Comparison of ENCODE assay signal across 8 mouse cellular contexts in genomic region chr11:115899486-115900266, GRCm38 (mm10). TPM values are rescaled to one million over a fixed set of nuclear protein-coding genes. Genes with fewer than 3 reads are reported as not detected.
DNase-seq lines count a peak whose midpoint lies in the region; TF ChIP-seq lines count a peak whose summit lies in the region.

Smim5 (plus strand) TSS chr11:115899966.

- 13% methylated on average over 16 of the region's 16 CpGs for WGBS in bone marrow, adult 2 months
- 29% methylated on average over 16 of the region's 16 CpGs for WGBS in heart, adult 2 months

- no peaks in the 10 kb centered on the region for H3K27me3 ChIP-seq in CH12.LX (replicated peaks)
- H3K27me3 ChIP-seq in heart, adult 2 months (ENCODE audit: control insufficient read depth, insufficient read depth, low read length) = no peaks in the 10 kb centered on the region

- no peaks in the 10 kb centered on the region for H3K9me3 ChIP-seq in CH12.LX (replicated peaks; ENCODE audit: low read length)

- intact Hi-C loops in heart, adult 2 months (cut with DNase I) = loop anchor here (2.0 kb wide), 1 partner anchor 21 kb away; no protein-coding TSS in a partner anchor
- intact Hi-C loops in left cerebral cortex, postnatal 14 days (cut with DNase I) = no loop called here

- in situ Hi-C loops in CH12.LX (cut with MboI; ENCODE audit: low pct_ligation_motif_present, low pct_unique_long_range_greater_than_20kb, low sequenced_read_pairs) = no loop called here

- no peak within 1 kb of the TSS for H3K27ac ChIP-seq in CH12.LX (ENCODE audit: insufficient read depth, low read depth)
- peak within 1 kb of the TSS; percentile 96 for H3K27ac ChIP-seq in bone marrow, adult 2 months (ENCODE audit: control insufficient read depth, insufficient read depth, low read depth, low read length, poor library complexity)
- peak within 1 kb of the TSS; percentile 88 for H3K27ac ChIP-seq in heart, adult 2 months

- no peak for TF ChIP-seq POLR2A in CH12.LX (IDR thresholded peaks at IDR 0.05; ENCODE audit: low read depth, low read length)
- TF ChIP-seq POLR2A in bone marrow, adult 2 months (IDR thresholded peaks at IDR 0.05; ENCODE audit: borderline replicate concordance, control insufficient read depth, low read depth, low read length) = peak; percentile 61; the same call in 1 of the 2 replicates
- TF ChIP-seq POLR2A in heart, adult 2 months (IDR thresholded peaks at IDR 0.05; ENCODE audit: insufficient read depth, low read depth, low read length) = peak; percentile 92

- no peak within 1 kb of the TSS for H3K9ac ChIP-seq in CH12.LX (ENCODE audit: insufficient read depth, low read depth)
- H3K9ac ChIP-seq in heart, adult 2 months (ENCODE audit: low read depth, low read length) = peak within 1 kb of the TSS; percentile 65

- H3K4me1 ChIP-seq in CH12.LX (ENCODE audit: control insufficient read depth in 1 of 2, insufficient read depth in 2 of 2) = peaks cover 22 to 73% of the 10 kb centered on the region in 2 experiments
- peaks cover 20% of the 10 kb centered on the region for H3K4me1 ChIP-seq in bone marrow, adult 2 months (ENCODE audit: control insufficient read depth, insufficient read depth, low read length)
- peaks cover 15% of the 10 kb centered on the region for H3K4me1 ChIP-seq in heart, adult 2 months (ENCODE audit: control insufficient read depth, insufficient read depth, low read length)

- dilution Hi-C loops in CH12.LX (cut with MboI; ENCODE audit: extremely low pct_ligation_motif_present, extremely low pct_unique_long_range_greater_than_20kb, low sequenced_read_pairs) = no loop called here

- no peak for TF ChIP-seq RAD21 in CH12.LX (IDR thresholded peaks at IDR 0.05; ENCODE audit: low read depth, low read length)

- no peak within 1 kb of the TSS for H3K4me2 ChIP-seq in CH12.LX (ENCODE audit: insufficient read depth, low read depth, poor library complexity, severe bottlenecking)

- DNase-seq in CH12.LX (ENCODE audit: extremely low read depth) = peak; percentile 72
- peak; percentile 62 to 80 for DNase-seq in heart, adult 2 months
- peak; percentile 83 to 91 for DNase-seq in kidney, adult 8-10 months
- peak; percentile 80 for DNase-seq in lung, postnatal 10 days
- peak; percentile 69 to 82 for DNase-seq in spleen, postnatal 4 days (ENCODE audit: low spot score in 2 of 2)
- DNase-seq in left cerebral cortex, postnatal 14 days (ENCODE audit: low spot score in 2 of 2) = no peak
- DNase-seq in natural killer cell, adult 2 months (ENCODE audit: low spot score in 2 of 2) = no peak

- no peak for TF ChIP-seq CTCF in CH12.LX (conservative IDR thresholded peaks at IDR 0.05 in 1 of 2, IDR thresholded peaks at IDR 0.05 in 1 of 2; ENCODE audit: low read depth in 2 of 2, low read length in 2 of 2)
- no peak for TF ChIP-seq CTCF in bone marrow, adult 2 months (IDR thresholded peaks at IDR 0.05; ENCODE audit: control insufficient read depth, insufficient read depth, low read length)
- TF ChIP-seq CTCF in heart, adult 2 months (IDR thresholded peaks at IDR 0.05) = peak; percentile 34

- no peaks in the 10 kb centered on the region for H3K79me2 ChIP-seq in CH12.LX (replicated peaks; ENCODE audit: control insufficient read depth, extremely low read depth, insufficient read depth, poor library complexity, severe bottlenecking)
- H3K79me2 ChIP-seq in heart, adult 2 months (replicated peaks; ENCODE audit: control insufficient read depth, insufficient read depth, low read length) = no peaks in the 10 kb centered on the region

- no peak for TF ChIP-seq EP300 in CH12.LX (IDR thresholded peaks at IDR 0.05; ENCODE audit: low read length)
- 0 out of 2 replicates have a peak, but pooled peaks have one; percentile 71 for TF ChIP-seq EP300 in heart, adult 2 months (IDR thresholded peaks at IDR 0.05; ENCODE audit: insufficient read depth, low read depth, low read length)

- no peak within 1 kb of the TSS for H3K4me3 ChIP-seq in CH12.LX (replicated peaks in 1 of 3; ENCODE audit: low read depth in 2 of 3, low read length in 2 of 3, poor library complexity in 1 of 3)
- H3K4me3 ChIP-seq in bone marrow, adult 2 months (replicated peaks; ENCODE audit: control insufficient read depth, low read depth, low read length) = peak within 1 kb of the TSS; percentile 70
- peak within 1 kb of the TSS; percentile 48 for H3K4me3 ChIP-seq in heart, adult 2 months

- H3K36me3 ChIP-seq in CH12.LX (replicated peaks in 1 of 2; ENCODE audit: control insufficient read depth in 1 of 2, insufficient read depth in 1 of 2, low read length in 1 of 2) = peaks cover 30 to 81% of the 10 kb centered on the region in 2 experiments
- H3K36me3 ChIP-seq in heart, adult 2 months (ENCODE audit: control insufficient read depth, insufficient read depth, low read length) = no peaks in the 10 kb centered on the region; the same call in 1 of the 2 replicates

TF ChIP-seq in CH12.LX, 34 proteins besides CTCF, POLR2A, EP300 and RAD21:
- no peak for TF ChIP-seq HCFC1 (IDR thresholded peaks at IDR 0.05; ENCODE audit: low read depth, low read length)
- TF ChIP-seq SMC3 (IDR thresholded peaks at IDR 0.05; ENCODE audit: low read depth, low read length) = no peak
- no peak for TF ChIP-seq USF2 (conservative IDR thresholded peaks at IDR 0.05; ENCODE audit: low read depth, low read length)
- TF ChIP-seq ETS1 (conservative IDR thresholded peaks at IDR 0.05; ENCODE audit: low read depth, low read length) = no peak
- TF ChIP-seq SIN3A (IDR thresholded peaks at IDR 0.05; ENCODE audit: low read length) = peak; percentile 81

RNA-seq across cellular contexts. Expression of gene Smim5, which starts in this region (rescaled TPM):
- total RNA-seq in CH12.LX (2012; rRNA removed) = 0.42 and 0.46 TPM in 2 replicates
- 0.98 and 1.6 TPM in 2 replicates for total RNA-seq in CH12.LX (2014; rRNA removed)
- polyA plus RNA-seq in CH12.LX (2012; ENCODE audit: insufficient read length, low read depth) = 1.4 and 2.3 TPM in 2 replicates
- polyA plus RNA-seq in bone marrow, adult 2 months (2011; ENCODE audit: insufficient read depth, insufficient read length, low replicate concordance, missing spikeins) = 44.8 and 74.9 TPM in 2 replicates
- total RNA-seq in heart, adult 2 months (2021) = 10 to 100 TPM; 10.2 to 17.8 TPM
- polyA plus RNA-seq in heart, adult 2 months (2012; rRNA removed) = 21.8 and 32.8 TPM in 2 replicates
- under 1 TPM in 1 of 2 experiments, not detected in 1; 0.33 TPM for total RNA-seq in left cerebral cortex, postnatal 14 days (2021)

Comparison
In these comparisons a context has a peak if more than half of its experiments do, and no peak if none do; other contexts are left out.
1. RNA of gene Smim5 (total RNA-seq): 10.2 to 17.8 TPM in heart, adult 2 months; 0.42 to 1.6 TPM in CH12.LX and 0.33 TPM in left cerebral cortex, postnatal 14 days; every median in the first group is over 4 times any median in the second.
2. DNase-seq: peak in CH12.LX (single experiment), heart, adult 2 months (2 of 2), kidney, adult 8-10 months (2 of 2), lung, postnatal 10 days (single experiment) and spleen, postnatal 4 days (2 of 2); none in left cerebral cortex, postnatal 14 days (0 of 2) and natural killer cell, adult 2 months (0 of 2).
3. H3K4me3 ChIP-seq: peak in bone marrow, adult 2 months (single experiment) and heart, adult 2 months (single experiment); none in CH12.LX (0 of 3).